Mouse (Mus musculus) heart, embryonic 10.5 days (tissue): ENCODE measurements at regions not wholly inside any gene's neighbourhood (a gene's known extent, or its start where the extent isn't known, plus 50 kb on each side); places are given as distances from the start of the nearest gene placed in this dataset.

Source experiments
- DNase-seq: peaks from one replicate; pipeline ENCODE4 v3.0.0-alpha.2; 2017; ENCODE audit warnings: low spot score
- H3K27ac ChIP-seq: fragments of 300-500 bp; sonication (generic); 2 replicates; pipeline ENCODE4 v1.5.1; 2016; ENCODE audit warnings: mild to moderate bottlenecking
- H3K27me3 ChIP-seq: fragments of 300-500 bp; sonication (generic); 2 replicates; pipeline ENCODE4 v1.6.1; 2016; ENCODE audit warnings: mild to moderate bottlenecking; ENCODE audit not compliant: poor library complexity, insufficient read depth, severe bottlenecking
- H3K36me3 ChIP-seq: fragments of 300-500 bp; sonication (generic); 2 replicates; pipeline ENCODE4 v1.6.1; 2016; ENCODE audit warnings: mild to moderate bottlenecking, moderate library complexity
- H3K4me1 ChIP-seq: fragments of 300-500 bp; sonication (generic); 2 replicates; pipeline ENCODE4 v1.6.1; 2016; ENCODE audit warnings: mild to moderate bottlenecking
- H3K4me3 ChIP-seq: fragments of 300-500 bp; sonication (generic); 2 replicates; pipeline ENCODE4 v1.5.1; 2016; ENCODE audit warnings: mild to moderate bottlenecking, moderate library complexity
- H3K9me3 ChIP-seq: fragments of 300-500 bp; sonication (generic); 2 replicates; pipeline ENCODE4 v1.6.1; 2016; ENCODE audit warnings: mild to moderate bottlenecking, moderate library complexity
- WGBS: fragments of 180-500 bp; shearing (Covaris S2); methylation state at CpG from one replicate; pipeline ENCODE4 v1.1.7; 2016; 5-methylcytosine and 5-hydroxymethylcytosine counted together

GRCm38 (mm10) chr1:154097656-154098055, 103.3 kb upstream of the Zfp648 start:
- no peaks in the 10 kb centered on the region for H3K36me3 ChIP-seq
- no peak overlapping the region for H3K4me3 ChIP-seq
- no peaks in the 10 kb centered on the region for H3K9me3 ChIP-seq
- WGBS, result 42% methylated on average over 6 of the region's 6 CpGs
- no peak overlapping the region for H3K27ac ChIP-seq
- no peaks in the 10 kb centered on the region for H3K27me3 ChIP-seq
- peaks cover 3% of the 10 kb centered on the region; the same call in 1 of the 2 replicates for H3K4me1 ChIP-seq
- DNase-seq, result peak; percentile 75

GRCm38 (mm10) chr1:154100556-154100955, 100.4 kb upstream of the Zfp648 start:
- WGBS, result 80% methylated on average over 3 of the region's 3 CpGs
- Histone ChIP-seq H3K9me3 (no peaks in the 10 kb centered on the region), H3K4me3 (no peak overlapping the region), H3K27me3 (no peaks in the 10 kb centered on the region), H3K4me1 (peaks cover 7% of the 10 kb centered on the region; the same call in 1 of the 2 replicates), H3K36me3 (no peaks in the 10 kb centered on the region), H3K27ac (no peak overlapping the region)
- DNase-seq, result no peak

DNA sequence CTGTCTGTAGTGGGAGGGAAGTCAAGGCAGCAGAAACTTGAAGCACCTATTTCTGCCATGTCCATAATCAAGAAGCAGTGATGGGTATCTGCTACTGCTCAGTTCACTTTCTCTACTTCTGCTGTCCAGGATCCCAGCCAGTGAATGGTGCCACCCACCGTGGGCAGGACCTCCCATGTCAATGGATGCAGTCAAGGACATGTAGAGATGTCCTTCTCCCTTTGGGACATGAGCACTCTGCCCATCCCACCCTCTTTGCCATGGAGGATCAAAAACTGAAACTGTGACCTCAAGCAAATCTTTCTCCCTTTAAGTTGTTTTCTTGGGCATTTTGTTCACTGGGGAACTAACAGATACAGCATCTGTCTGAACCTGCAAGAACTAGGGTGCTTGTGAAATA, 99.6 kb upstream of the Zfp648 start:
- peaks cover 7% of the 10 kb centered on the region; the same call in 1 of the 2 replicates for H3K4me1 ChIP-seq
- WGBS, result 79% methylated on average over 1 of the region's 1 CpGs

GRCm38 (mm10) chr1:154102191-154102590, 98.8 kb upstream of the Zfp648 start:
- no peak overlapping the region for H3K4me3 ChIP-seq
- peaks cover 7% of the 10 kb centered on the region; the same call in 1 of the 2 replicates for H3K4me1 ChIP-seq
- 82% methylated on average over 3 of the region's 3 CpGs for WGBS
- no peak for DNase-seq
- no peaks in the 10 kb centered on the region for H3K27me3 ChIP-seq
- no peak overlapping the region for H3K27ac ChIP-seq
- no peaks in the 10 kb centered on the region for H3K36me3 ChIP-seq
- H3K9me3 ChIP-seq, result no peaks in the 10 kb centered on the region

More for the DNA sequence above, 99.6 kb upstream of the Zfp648 start:
- Histone ChIP-seq H3K27me3 (no peaks in the 10 kb centered on the region), H3K4me3 (no peak overlapping the region), H3K9me3 (no peaks in the 10 kb centered on the region), H3K36me3 (no peaks in the 10 kb centered on the region), H3K27ac (no peak overlapping the region)
- no peak for DNase-seq

DNA sequence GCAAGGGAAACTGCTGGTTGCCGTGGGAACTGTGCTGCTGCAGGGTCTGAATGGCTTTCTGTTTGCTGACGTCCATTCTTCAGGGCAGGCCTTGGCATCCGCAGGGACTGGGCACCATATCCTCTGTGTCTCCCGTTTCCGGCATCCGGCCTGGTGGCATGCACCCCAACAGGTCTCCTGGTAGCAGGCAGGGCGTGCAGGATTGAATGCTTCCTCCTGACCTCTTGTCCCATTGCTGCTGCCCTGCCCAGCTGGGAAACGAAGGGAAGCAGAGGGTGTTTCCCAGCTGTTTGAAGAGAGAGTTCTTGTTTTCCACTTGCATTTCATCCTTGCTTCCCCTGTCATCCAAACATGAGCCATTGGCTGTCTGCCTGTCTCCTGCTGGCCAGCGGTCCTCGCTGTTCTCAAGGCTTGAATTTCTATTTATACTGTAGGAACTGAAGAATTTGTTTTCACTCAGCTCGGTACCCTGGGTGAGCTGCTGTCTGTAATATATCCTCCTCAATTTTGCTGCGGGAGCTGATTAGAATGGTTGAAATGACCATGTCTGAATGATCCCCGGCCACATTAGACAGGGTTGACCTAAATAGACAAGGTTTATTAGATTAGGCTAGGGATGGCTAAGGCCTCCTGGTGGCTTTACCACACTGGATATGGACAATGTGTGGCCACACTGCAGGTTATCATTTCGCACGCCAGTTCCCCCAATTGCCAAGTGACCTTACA, 98.0 kb upstream of the Zfp648 start:
- Histone ChIP-seq H3K9me3 (no peaks in the 10 kb centered on the region), H3K27ac (no peak overlapping the region), H3K4me3 (no peak overlapping the region), H3K4me1 (peaks cover 4% of the 10 kb centered on the region; the same call in 1 of the 2 replicates), H3K27me3 (no peaks in the 10 kb centered on the region), H3K36me3 (no peaks in the 10 kb centered on the region)
- no peak for DNase-seq
- 68% methylated on average over 15 of the region's 15 CpGs for WGBS

DNA sequence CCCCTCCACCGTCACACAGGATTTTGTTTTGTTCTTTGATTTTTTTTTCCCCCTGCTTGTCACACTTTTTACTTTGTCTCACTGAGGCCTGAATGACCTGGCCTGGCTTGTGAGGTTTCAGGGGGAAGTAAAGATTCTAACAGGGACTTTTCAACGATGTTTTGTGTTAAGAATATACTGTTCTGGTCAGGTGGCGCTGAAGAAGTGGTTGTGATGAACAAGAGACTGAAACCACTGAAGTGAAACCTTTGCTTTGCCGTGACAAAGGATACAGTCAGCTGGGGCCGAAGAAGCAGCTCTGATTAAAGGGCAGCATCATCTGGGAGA, 97.4 kb upstream of the Zfp648 start:
- Histone ChIP-seq H3K27me3 (no peaks in the 10 kb centered on the region), H3K4me3 (no peak overlapping the region), H3K36me3 (no peaks in the 10 kb centered on the region), H3K9me3 (no peaks in the 10 kb centered on the region), H3K4me1 (peaks cover 4% of the 10 kb centered on the region; the same call in 1 of the 2 replicates), H3K27ac (no peak overlapping the region)
- 76% methylated on average over 5 of the region's 5 CpGs for WGBS
- no peak for DNase-seq

GRCm38 (mm10) chr1:154104006-154104600, 96.9 kb upstream of the Zfp648 start:
- no peak for DNase-seq
- H3K27ac ChIP-seq, result no peak overlapping the region
- H3K9me3 ChIP-seq, result no peaks in the 10 kb centered on the region
- no peaks in the 10 kb centered on the region for H3K36me3 ChIP-seq
- H3K27me3 ChIP-seq, result no peaks in the 10 kb centered on the region
- WGBS, result 75% methylated on average over 4 of the region's 4 CpGs
- peaks cover 4% of the 10 kb centered on the region; the same call in 1 of the 2 replicates for H3K4me1 ChIP-seq
- H3K4me3 ChIP-seq, result no peak overlapping the region

- DNase-seq, result no peak
- H3K4me1 ChIP-seq, result peaks cover 4% of the 10 kb centered on the region; the same call in 1 of the 2 replicates
- H3K4me3 ChIP-seq, result no peak overlapping the region
- no peak overlapping the region for H3K27ac ChIP-seq
- H3K36me3 ChIP-seq, result no peaks in the 10 kb centered on the region
- H3K27me3 ChIP-seq, result no peaks in the 10 kb centered on the region
- no peaks in the 10 kb centered on the region for H3K9me3 ChIP-seq
- 51% methylated on average over 1 of the region's 1 CpGs for WGBS
Measured at GRCm38 (mm10) chr1:154104779-154105178, 96.2 kb upstream of the Zfp648 start.

DNA sequence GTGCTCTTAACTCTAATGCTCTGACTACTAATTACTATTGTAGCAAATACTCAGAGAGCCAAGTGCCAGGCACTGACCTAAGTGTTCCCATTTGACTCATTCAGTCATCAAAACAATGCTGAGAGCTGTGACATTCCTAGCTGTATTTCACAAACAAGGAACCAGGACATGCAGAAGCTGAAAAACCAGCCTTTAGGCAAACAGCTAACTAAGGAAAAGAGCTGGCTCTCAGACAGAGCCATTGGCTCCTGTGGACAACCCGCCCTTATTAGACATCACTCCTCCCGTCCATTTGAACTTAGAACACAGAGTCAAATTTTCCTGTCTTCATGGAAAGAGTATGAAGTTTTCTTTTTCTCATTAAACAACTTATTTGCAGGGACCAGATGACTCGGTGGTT, 88.5 kb upstream of the Zfp648 start:
- H3K4me3 ChIP-seq, result no peak overlapping the region
- WGBS, result 72% methylated on average over 3 of the region's 3 CpGs
- no peak for DNase-seq

DNA sequence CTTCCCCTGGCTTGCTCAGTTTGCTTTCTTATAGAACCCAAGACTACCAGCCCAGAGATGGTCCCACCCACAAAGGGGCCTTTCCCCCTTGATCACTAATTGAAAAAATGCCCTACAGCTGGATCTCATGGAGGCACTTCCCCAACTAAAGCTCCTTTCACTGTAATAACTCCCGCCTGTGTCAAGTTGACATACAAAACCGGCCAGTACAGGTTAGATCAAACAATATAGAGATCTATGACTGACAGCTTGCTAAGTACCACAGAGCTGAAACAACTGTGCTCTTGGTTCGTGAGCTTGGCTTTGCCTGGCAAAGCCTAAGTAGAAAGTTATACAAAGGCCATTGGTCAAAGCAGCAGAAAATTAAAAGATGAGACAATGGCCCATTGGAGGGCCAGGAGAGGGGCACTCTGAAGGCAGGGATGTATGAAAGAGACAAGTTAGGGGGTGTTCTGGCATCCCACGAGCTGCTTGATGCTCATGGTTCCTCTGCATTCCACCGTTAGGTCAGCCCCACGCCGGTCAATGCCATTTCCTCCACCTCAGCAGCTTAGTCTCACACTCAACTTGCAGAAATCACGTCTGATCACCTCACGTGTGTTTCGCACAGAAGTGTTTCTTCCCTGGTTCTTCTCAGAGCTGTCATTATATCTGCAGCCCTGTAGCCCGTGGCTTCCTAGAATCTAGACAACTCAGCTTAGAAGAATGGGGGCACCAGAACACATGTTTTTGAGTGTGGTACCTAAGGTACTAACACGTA, 87.5 kb upstream of the Zfp648 start:
- Histone ChIP-seq H3K4me1 (peaks cover 15% of the 10 kb centered on the region), H3K27me3 (0 out of 2 replicates have a peak, but pooled peaks cover 6% of the 10 kb centered on the region), H3K36me3 (no peaks in the 10 kb centered on the region), H3K27ac (no peak overlapping the region), H3K9me3 (no peaks in the 10 kb centered on the region), H3K4me3 (no peak overlapping the region)
- 78% methylated on average over 12 of the region's 12 CpGs for WGBS
- DNase-seq, result no peak

More for the DNA sequence above, 88.5 kb upstream of the Zfp648 start:
- H3K27ac ChIP-seq, result no peak overlapping the region
- peaks cover 5% of the 10 kb centered on the region for H3K4me1 ChIP-seq
- 0 out of 2 replicates have a peak, but pooled peaks cover 6% of the 10 kb centered on the region for H3K27me3 ChIP-seq
- H3K9me3 ChIP-seq, result no peaks in the 10 kb centered on the region
- H3K36me3 ChIP-seq, result no peaks in the 10 kb centered on the region

DNA sequence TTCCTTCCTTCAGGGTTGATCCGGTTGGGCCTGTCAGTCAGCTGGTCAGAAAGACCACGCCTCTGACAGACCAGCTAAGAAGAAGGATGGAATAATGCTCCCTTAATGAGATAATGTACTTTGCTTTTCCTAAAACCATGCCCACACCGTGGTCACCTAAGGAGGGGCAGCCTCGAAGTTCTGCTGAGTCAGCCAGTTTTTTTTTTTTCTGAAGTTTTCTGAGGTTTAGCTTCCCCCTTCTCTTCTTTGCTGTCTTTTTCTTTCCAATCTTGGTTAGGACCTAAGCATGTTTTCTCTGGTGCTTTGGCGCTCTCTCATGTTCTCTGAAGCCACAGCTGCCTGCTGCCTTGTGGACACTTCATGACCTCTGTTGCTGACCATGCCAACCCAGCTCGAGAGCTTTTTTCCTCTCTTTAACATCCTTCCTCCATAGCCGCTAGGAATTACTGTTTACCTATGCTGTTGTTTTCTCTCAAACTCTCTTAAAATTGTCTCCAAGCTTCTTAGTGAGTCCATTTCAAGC, 84.7 kb upstream of the Zfp648 start:
- WGBS, result 77% methylated on average over 7 of the region's 7 CpGs

GRCm38 (mm10) chr1:154117346-154117687, 83.7 kb upstream of the Zfp648 start:
- Histone ChIP-seq H3K9me3 (no peaks in the 10 kb centered on the region), H3K27me3 (0 out of 2 replicates have a peak, but pooled peaks cover 6% of the 10 kb centered on the region), H3K27ac (no peak overlapping the region), H3K36me3 (no peaks in the 10 kb centered on the region), H3K4me1 (peaks cover 15% of the 10 kb centered on the region), H3K4me3 (peak overlapping the region; percentile 42)
- WGBS, result 49% methylated on average over 11 of the region's 11 CpGs
- no peak for DNase-seq

More for the DNA sequence above, 84.7 kb upstream of the Zfp648 start:
- Histone ChIP-seq H3K36me3 (no peaks in the 10 kb centered on the region), H3K9me3 (no peaks in the 10 kb centered on the region), H3K27ac (no peak overlapping the region), H3K27me3 (0 out of 2 replicates have a peak, but pooled peaks cover 6% of the 10 kb centered on the region), H3K4me3 (no peak overlapping the region), H3K4me1 (peaks cover 15% of the 10 kb centered on the region)
- DNase-seq, result no peak
